Mouse (Mus musculus) c-Kit-negative CD71-positive TER-119-positive erythroid progenitor cells, embryonic 14.5 days (primary cell): ENCODE data around the gene Rpp21.
"Not testable (repeated sequence)": the region's sequence is repeated elsewhere in the genome, so short reads cannot be mapped to it uniquely, and the experiment has no call there.

ENCODE experiments used
- DNase-seq: peaks from one replicate; pipeline ENCODE4 v3.0.0-alpha.2; 2013; ENCODE audit warnings: low read depth, low spot score

The Rpp21 gene

GRCm38 (mm10) chr17:36235300-36235699 is 22.6 kb downstream of the Rpp21 start:
- not testable (repeated sequence) for DNase-seq

DNA sequence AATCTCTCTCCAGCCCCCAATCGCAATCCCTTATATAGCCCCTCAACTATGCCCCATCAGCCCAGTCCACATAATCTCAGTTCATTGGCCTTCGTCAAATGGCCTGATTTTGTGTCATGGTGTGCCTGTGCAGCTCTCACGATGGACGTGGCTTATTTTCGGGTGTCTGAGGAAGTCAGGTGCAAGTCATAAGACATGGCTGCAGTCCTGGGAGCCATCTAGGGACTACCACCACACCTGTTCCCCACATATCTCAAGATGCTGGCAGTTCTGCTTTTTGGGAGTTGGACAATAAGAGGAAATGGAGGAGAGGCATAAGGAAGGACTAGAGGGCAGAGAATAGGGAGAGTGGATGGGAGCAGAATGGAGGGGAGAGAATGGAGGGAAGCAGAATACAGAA is 24.3 kb downstream of the Rpp21 start:
- DNase-seq, result no peak

GRCm38 (mm10) chr17:36231318-36231717 is 26.6 kb downstream of the Rpp21 start:
- DNase-seq, result peak; percentile 92

DNA sequence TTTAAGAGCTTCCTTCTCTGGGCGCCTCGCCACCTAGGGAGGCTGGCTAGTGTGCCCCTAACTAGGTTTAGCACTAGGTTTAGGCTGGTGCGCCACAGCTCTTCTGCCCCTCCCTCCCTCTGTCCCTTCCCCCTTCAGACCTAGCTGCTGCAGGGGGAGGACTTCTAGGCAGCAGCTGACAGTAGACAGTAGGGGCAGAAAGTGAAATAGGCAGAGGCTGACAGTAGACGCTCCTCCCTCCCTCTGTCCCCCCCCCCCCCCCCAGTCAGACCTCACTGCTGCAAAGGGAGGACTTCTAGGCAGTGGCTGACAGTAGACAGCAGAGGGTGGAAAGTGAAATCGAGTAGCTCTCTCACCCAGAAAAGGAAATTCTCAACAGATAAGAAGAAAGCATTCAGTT is 28.8 kb downstream of the Rpp21 start:
- no peak for DNase-seq

GRCm38 (mm10) chr17:36226921-36227320 is 30.9 kb downstream of the Rpp21 start:
- no peak for DNase-seq

GRCm38 (mm10) chr17:36225231-36225824 is 32.5 kb downstream of the Rpp21 start:
- DNase-seq, result no peak

- DNase-seq, result no peak
Measured at GRCm38 (mm10) chr17:36224451-36224850, 33.4 kb downstream of the Rpp21 start.

- no peak for DNase-seq
Measured at GRCm38 (mm10) chr17:36218594-36219155, 39.2 kb downstream of the Rpp21 start.

GRCm38 (mm10) chr17:36215586-36215985 is 42.3 kb downstream of the Rpp21 start:
- no peak for DNase-seq

GRCm38 (mm10) chr17:36206846-36207245 is 51.0 kb downstream of the Rpp21 start:
- no peak for DNase-seq

DNA sequence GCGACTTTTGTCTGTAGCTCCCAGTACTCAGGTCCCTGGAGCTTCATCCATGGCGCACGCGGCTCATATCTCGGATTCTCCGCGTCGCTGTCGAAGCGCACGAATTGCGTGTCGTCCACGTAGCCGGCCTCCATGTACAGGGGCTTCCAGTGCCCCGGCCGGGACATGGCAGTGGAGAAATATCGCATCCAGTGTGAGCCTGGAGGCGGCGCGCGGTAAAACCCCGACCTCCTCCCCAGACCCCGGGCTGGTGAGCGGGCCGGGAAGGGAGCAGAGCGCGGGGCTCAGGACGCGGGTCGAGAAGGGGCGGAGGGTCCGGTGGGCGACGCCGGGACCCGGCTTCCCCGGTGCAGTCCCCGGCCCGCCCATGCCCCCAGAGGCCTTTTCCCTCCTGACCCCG is 52.0 kb downstream of the Rpp21 start:
- DNase-seq, result no peak
